Comparison of ENCODE assay signal across 13 mouse cellular contexts in the genomic region with DNA sequence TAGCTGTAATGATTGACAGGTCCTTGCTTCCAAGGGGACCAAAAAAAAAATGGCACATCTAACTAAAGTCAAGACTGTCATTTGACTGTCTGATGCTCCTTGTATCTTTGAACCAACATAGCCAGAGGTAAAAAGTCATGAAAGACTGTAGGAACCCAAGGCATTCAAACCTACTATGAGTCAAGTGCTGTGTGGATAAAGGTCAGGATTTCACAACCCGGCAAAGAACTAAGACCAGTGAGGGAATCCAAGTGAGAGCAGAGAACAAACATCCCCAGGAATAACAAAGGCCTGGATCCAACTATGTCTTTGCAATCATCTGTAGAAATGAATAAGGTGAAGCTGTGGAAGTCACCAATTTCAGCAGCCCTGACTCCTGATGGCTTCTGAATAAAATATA.
"Had no signal": no experiment of that assay in that cellular context is flagged by ENCODE, and none has a peak within 500 bp of the region (broad histone marks: within the 10 kb centered on the region; RNA-seq: fewer than 3 reads in every experiment).

No protein-coding gene starts in this region.

- H3K4me1 ChIP-seq: liver, embryonic 12.5 days had no signal

- H3K4me3 ChIP-seq: kidney, embryonic 15.5 days; limb, embryonic 13.5 days; liver, embryonic 12.5 days; lung, embryonic 15.5 days; midbrain, embryonic 15.5 days; neural tube, embryonic 12.5 days had no signal

- H3K27me3 ChIP-seq: kidney, embryonic 15.5 days; limb, embryonic 13.5 days; liver, embryonic 12.5 days; lung, embryonic 15.5 days; midbrain, embryonic 15.5 days; neural tube, embryonic 12.5 days had no signal

- H3K9me3 ChIP-seq: kidney, embryonic 15.5 days; liver, embryonic 12.5 days; lung, embryonic 15.5 days; midbrain, embryonic 15.5 days; neural tube, embryonic 12.5 days had no signal

- ATAC-seq: liver, embryonic 12.5 days; midbrain, embryonic 15.5 days had no signal

- H3K9ac ChIP-seq: kidney, embryonic 15.5 days; limb, embryonic 13.5 days; liver, embryonic 12.5 days; lung, embryonic 15.5 days; midbrain, embryonic 15.5 days; neural tube, embryonic 12.5 days had no signal

- H3K4me2 ChIP-seq: kidney, embryonic 15.5 days; limb, embryonic 13.5 days; liver, embryonic 12.5 days; lung, embryonic 15.5 days; midbrain, embryonic 11.5 days; midbrain, embryonic 15.5 days; neural tube, embryonic 12.5 days had no signal

- H3K27ac ChIP-seq: kidney, embryonic 15.5 days; limb, embryonic 13.5 days; liver, embryonic 12.5 days; lung, embryonic 15.5 days; midbrain, embryonic 15.5 days; neural tube, embryonic 12.5 days had no signal

- DNase-seq: kidney, adult 18-20 months; kidney, postnatal 25 days; layer of hippocampus, adult 9-11 months; lung, postnatal 4 days; thymus, adult 18-20 months; thymus, postnatal 14 days had no signal

- H3K36me3 ChIP-seq: kidney, embryonic 15.5 days; limb, embryonic 13.5 days; liver, embryonic 12.5 days; lung, embryonic 15.5 days; midbrain, embryonic 15.5 days; neural tube, embryonic 12.5 days had no signal
